Mouse (Mus musculus) ovary, adult 2 months (tissue): ENCODE data around the gene Ccnd3. TPM values are rescaled to one million over a fixed set of nuclear protein-coding genes. Genes with fewer than 3 reads are reported as not detected.

Source experiments
- polyA plus RNA-seq: library from polyadenylated mRNA; depleted of rRNA; stranded (reverse); fragments of >200 nt; gene quantifications from 2 replicates; pipeline ENCODE4 v1.2.3, GENCODE M21; 2012; rRNA removed

Ccnd3 gene
- 161 and 193 TPM in 2 replicates for polyA plus RNA-seq

DNA sequence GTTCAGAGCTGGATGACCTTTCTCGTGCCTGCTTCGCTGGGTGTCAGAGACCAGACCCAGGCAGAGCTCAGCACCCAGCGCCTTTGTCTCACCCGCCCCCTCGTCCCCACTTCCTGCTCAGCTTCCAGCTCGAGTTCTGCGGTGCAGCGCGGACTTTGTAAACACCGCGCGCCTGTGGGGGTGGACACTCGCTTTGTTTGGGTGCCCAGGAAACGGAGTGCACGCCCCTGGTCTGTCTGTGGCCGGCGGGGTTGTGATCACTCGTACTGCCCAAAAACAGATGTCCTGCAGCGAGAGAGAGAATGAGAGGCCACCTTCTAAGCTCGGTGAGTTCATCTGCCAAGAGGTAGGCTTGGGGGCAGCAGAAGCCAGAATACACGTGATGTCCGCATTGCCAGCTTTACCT, at the start of gene Ccnd3:
Gene Ccnd3 (plus strand): TSS at position 111 of the 406 bp plus-strand sequence.

DNA sequence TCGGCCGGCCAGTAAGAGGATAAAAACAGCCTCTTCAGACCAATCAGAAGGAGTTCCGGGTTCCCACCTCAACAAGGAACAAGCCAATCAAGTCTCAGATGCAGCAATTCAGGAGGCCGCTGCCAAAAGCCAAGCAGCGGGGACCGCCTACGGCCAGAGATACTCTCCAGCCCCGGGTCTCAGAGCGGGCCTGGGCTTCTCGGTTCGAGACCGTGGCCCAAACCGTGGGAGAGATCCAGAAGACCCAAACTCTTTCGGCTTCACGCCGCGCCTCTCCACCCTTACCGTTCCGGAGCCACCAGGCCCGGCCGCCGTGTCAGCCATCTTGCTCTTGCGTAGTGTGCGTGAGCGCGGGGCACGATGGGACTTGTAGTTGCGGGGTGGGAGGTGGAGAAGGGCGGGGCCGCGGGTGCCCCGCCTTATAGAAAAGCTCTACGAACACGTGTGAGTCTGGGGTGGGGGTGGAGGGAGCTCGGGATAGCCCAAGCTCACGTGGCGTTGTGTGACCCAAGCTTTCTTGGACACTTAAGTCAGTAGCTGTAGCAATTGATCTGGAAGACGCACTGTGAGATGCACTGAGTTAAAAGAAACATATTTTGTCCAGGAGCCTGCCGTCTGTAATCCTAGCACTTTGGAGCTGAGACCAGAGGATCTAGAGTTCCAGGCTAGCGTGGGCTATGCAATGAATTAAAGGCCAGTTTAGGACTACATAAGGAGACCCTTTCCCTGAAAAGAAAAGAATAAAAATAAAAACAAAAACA, 2.7 kb upstream of the Ccnd3 start, which contains the start of gene Taf8:
Gene Taf8 (minus strand): TSS at position 347 of the 761 bp plus-strand sequence.

DNA sequence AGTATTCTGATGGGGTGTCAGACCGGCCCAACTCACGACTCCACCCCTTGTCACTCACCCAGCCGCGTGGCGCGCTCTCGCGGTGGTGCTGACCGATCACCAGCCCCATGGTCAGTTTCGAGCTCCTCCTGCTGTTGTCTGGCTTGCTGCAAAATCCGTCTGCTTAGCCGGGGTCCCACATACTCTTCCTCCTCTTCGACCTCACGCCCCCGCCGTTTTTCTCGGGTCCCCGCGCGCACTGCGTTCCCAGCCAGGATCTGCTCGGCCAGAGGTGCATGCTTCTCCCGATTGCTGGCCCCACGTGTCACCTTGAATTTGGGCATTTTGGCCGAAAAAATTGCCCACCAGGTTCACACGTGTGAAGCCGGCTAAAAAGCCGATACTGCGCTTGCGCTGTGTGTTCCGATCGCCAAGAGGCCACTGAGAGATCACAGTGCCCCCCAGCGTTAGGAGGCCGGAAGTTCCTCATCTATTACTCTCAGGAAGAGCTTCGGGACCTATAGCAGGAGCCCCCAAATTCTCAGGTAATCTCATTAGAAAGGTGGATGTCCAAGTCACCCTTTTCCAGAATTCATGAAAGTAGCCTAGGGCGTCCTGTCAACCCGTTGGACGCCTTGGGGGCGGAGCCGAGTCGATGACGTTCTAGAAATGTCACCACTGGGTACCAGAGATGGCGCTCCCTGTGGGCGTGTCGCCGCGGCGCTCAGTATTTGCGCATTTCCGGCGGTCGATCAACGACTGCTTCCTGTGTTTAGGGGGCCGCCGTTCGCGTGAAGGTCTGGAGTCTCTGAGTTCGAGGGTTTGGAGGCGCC, 106.2 kb downstream of the Ccnd3 start, which contains the start of the genes Bysl, Med20 and Gm20517:
Gene Bysl (minus strand): TSS at position 644 of the 812 bp plus-strand sequence.
Gene Med20 (plus strand): TSS at position 734 of the 812 bp plus-strand sequence.
Gene Gm20517 (plus strand): TSS at position 741 of the 812 bp plus-strand sequence.

DNA sequence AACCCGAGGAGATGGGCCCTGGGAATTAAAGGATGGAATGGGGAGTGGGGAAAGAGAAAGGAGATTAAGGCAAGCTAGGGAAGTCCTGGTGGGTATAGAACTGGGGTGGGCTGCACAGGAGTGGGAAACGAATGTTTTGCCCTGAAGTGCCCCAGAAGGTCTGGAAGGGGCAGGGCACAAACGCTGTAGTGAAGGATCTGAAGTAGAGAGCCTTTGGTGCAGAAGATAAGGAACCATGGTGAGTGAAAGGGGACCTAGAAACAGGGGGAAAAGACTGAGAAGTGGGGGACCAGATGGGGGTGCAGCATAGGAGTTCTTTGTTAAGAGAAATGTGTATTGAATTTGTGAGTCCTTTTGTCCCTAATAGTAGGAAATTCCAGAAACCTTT, 125.8 kb downstream of the Ccnd3 start, which contains the start of gene Usp49:
Gene Usp49 (plus strand): TSS at position 13 of the 388 bp plus-strand sequence.

Other genes starting within 250 kb of the Ccnd3 start
- gene Mrps10, start 136.2 kb upstream of the Ccnd3 start, polyA plus RNA-seq, result 27.5 and 30.5 TPM in 2 replicates
- gene Guca1b, start 119.7 kb upstream of the Ccnd3 start, polyA plus RNA-seq, result 2.0 and 2.5 TPM in 2 replicates
- 3.1 and 4.5 TPM in 2 replicates for gene Guca1a, start 104.5 kb upstream of the Ccnd3 start, polyA plus RNA-seq
- 2.6 and 3.0 TPM in 2 replicates for gene AI661453, start 68.4 kb upstream of the Ccnd3 start, polyA plus RNA-seq
- gene 1700001C19Rik, start 67.7 kb upstream of the Ccnd3 start, polyA plus RNA-seq, result 0.13 TPM in 1 of 2 replicates, not detected in the other
- gene Taf8, start 2.8 kb upstream of the Ccnd3 start, polyA plus RNA-seq, result 23.3 and 34.2 TPM in 2 replicates
- 11.1 and 13.3 TPM in 2 replicates for gene Bysl, start 106.4 kb downstream of the Ccnd3 start, polyA plus RNA-seq
- gene Med20, start 106.5 kb downstream of the Ccnd3 start, polyA plus RNA-seq, result 23.6 and 26.8 TPM in 2 replicates
- gene Gm20517, start 106.5 kb downstream of the Ccnd3 start, polyA plus RNA-seq, result 3.6 and 4.8 TPM in 2 replicates
- gene Usp49, start 125.6 kb downstream of the Ccnd3 start, polyA plus RNA-seq, result 6.9 and 7.4 TPM in 2 replicates
- gene Tomm6, start 183.3 kb downstream of the Ccnd3 start, polyA plus RNA-seq, result 63.6 and 92.2 TPM in 2 replicates
- 32.2 and 34.0 TPM in 2 replicates for gene Frs3, start 184.0 kb downstream of the Ccnd3 start, polyA plus RNA-seq
- gene Gm21981, start 189.4 kb downstream of the Ccnd3 start, polyA plus RNA-seq, result 2.0 and 2.6 TPM in 2 replicates
- gene Prickle4, start 189.7 kb downstream of the Ccnd3 start, polyA plus RNA-seq, result 3.2 and 7.1 TPM in 2 replicates
- 3.9 and 23.2 TPM in 2 replicates for gene Pgc, start 221.8 kb downstream of the Ccnd3 start, polyA plus RNA-seq
- 48.5 and 55.0 TPM in 2 replicates for gene Tfeb, start 232.0 kb downstream of the Ccnd3 start, polyA plus RNA-seq